Mouse (Mus musculus) testis, adult 2 months (tissue): ENCODE measurements around the gene Ugt1a6b.
"Not testable (repeated sequence)": the region's sequence is repeated elsewhere in the genome, so short reads cannot be mapped to it uniquely, and the experiment has no call there.

Experiments used
- CTCF ChIP-seq: fragments of 200-500 bp; IDR thresholded peaks from 2 replicates; pipeline ENCODE4 v1.5.1; 2012; ENCODE audit warnings: low read depth, mild to moderate bottlenecking, inconsistent platforms, low read length, moderate library complexity; ENCODE audit not compliant: control insufficient read depth, insufficient read depth, insufficient replicate concordance
- POLR2A ChIP-seq: fragments of 200-500 bp; IDR thresholded peaks from 2 replicates; pipeline ENCODE4 v1.6.1; 2012; ENCODE audit warnings: low read depth, mild to moderate bottlenecking, inconsistent platforms, low read length, moderate library complexity; ENCODE audit not compliant: control insufficient read depth

GRCm38 (mm10) chr1:88129091-88129490 lies 26.0 kb downstream of the Ugt1a6b start:
- TF ChIP-seq CTCF, POLR2A: not testable (repeated sequence)
